Mouse (Mus musculus) heart, embryonic 14.5 days (tissue): Measurements from ENCODE around the gene Ebf1. TPM values are rescaled to one million over a fixed set of nuclear protein-coding genes. Genes with fewer than 3 reads are reported as not detected.

ENCODE experiments used
- ATAC-seq: fragments of 200-750 bp; cut with Nextera tagmentation; 2 replicates; pipeline ENCODE4 v1.8.0; 2017; ENCODE audit warnings: low read depth, moderate TSS enrichment; ENCODE audit not compliant: insufficient number of reproducible peaks, insufficient read depth, low FRiP score
- H3K27ac ChIP-seq, 2 experiments: fragments of 200-500 bp in 1 of 2; fragments of 300-500 bp in 1 of 2; sonication (generic) in 1 of 2; replicated peaks in 1 of 2; 2 replicates each; pipeline ENCODE4 v1.5.1; 2012 to 2014; ENCODE audit warnings: low read depth in 2 of 2, low read length in 2 of 2, control low read depth in 1 of 2, mild to moderate bottlenecking in 1 of 2, mixed read lengths in 1 of 2; ENCODE audit not compliant: control insufficient read depth in 1 of 2, insufficient read depth in 1 of 2
- H3K27me3 ChIP-seq: fragments of 300-500 bp; sonication (generic); 2 replicates; pipeline ENCODE4 v1.6.1; 2014; ENCODE audit warnings: mild to moderate bottlenecking, low read length, control low read depth; ENCODE audit not compliant: control insufficient read depth, insufficient read depth
- H3K36me3 ChIP-seq: fragments of 300-500 bp; sonication (generic); 2 replicates; pipeline ENCODE4 v1.6.1; 2014; ENCODE audit warnings: mild to moderate bottlenecking, control low read depth, low read length, mixed read lengths; ENCODE audit not compliant: control insufficient read depth, insufficient read depth
- H3K4me1 ChIP-seq, 2 experiments: fragments of 200-500 bp in 1 of 2; fragments of 300-500 bp in 1 of 2; sonication (generic) in 1 of 2; 2 replicates each; pipeline ENCODE4 v1.6.1; 2012 to 2014; ENCODE audit warnings: low read length in 2 of 2, control low read depth in 1 of 2, mixed read lengths in 1 of 2; ENCODE audit not compliant: control insufficient read depth in 2 of 2, insufficient read depth in 2 of 2
- H3K4me2 ChIP-seq: fragments of 300-500 bp; sonication (generic); 2 replicates; pipeline ENCODE4 v1.6.1; 2014; ENCODE audit warnings: mild to moderate bottlenecking, low read length
- H3K4me3 ChIP-seq, 2 experiments: fragments of 200-500 bp in 1 of 2; fragments of 300-500 bp in 1 of 2; sonication (generic) in 1 of 2; 2 replicates each; pipeline ENCODE4 v1.5.1; 2012 to 2014; ENCODE audit warnings: low read length in 2 of 2, mild to moderate bottlenecking in 2 of 2, control low read depth in 1 of 2, low read depth in 1 of 2, moderate library complexity in 1 of 2; ENCODE audit not compliant: control insufficient read depth in 1 of 2, insufficient read depth in 1 of 2
- H3K9ac ChIP-seq: fragments of 300-500 bp; sonication (generic); 2 replicates; pipeline ENCODE4 v1.6.1; 2014; ENCODE audit warnings: mild to moderate bottlenecking, low read length
- H3K9me3 ChIP-seq: fragments of 300-500 bp; sonication (generic); 2 replicates; pipeline ENCODE4 v1.6.1; 2016; ENCODE audit warnings: low read length, control low read depth; ENCODE audit not compliant: control insufficient read depth
- WGBS: fragments of 180-500 bp; shearing (Covaris S2); extraction: QIAGEN DNeasy Blood & Tissue Kit; methylation state at CpG from one replicate; pipeline ENCODE4 v1.1.7; 2014; 5-methylcytosine and 5-hydroxymethylcytosine counted together
- polyA plus RNA-seq: library from polyadenylated mRNA; unstranded; fragments of >200 nt; fragmentation: Nextera tagmentation; extraction: Ambion mirVana; gene quantifications from 2 replicates; pipeline ENCODE4 v1.2.1, GENCODE M21; 2014

Ebf1 gene
- polyA plus RNA-seq, 1 experiment from 2014 or later, result 17.0 TPM

GRCm38 (mm10) chr11:44777331-44778310, 160.5 kb downstream of the Ebf1 start:
- no peak overlapping the region for H3K9ac ChIP-seq
- H3K9me3 ChIP-seq, result no peaks in the 10 kb centered on the region
- no peaks in the 10 kb centered on the region for H3K4me1 ChIP-seq
- no peaks in the 10 kb centered on the region for H3K27me3 ChIP-seq
- no peak overlapping the region for H3K27ac ChIP-seq
- H3K4me2 ChIP-seq, result no peak overlapping the region
- 65% methylated on average over 16 of the region's 16 CpGs for whole genome bisulfite sequencing
- no peak overlapping the region for H3K4me3 ChIP-seq
- H3K36me3 ChIP-seq, result no peaks in the 10 kb centered on the region
- no peak for ATAC-seq

GRCm38 (mm10) chr11:44779030-44779429, 161.9 kb downstream of the Ebf1 start:
- WGBS, result 92% methylated on average over 1 of the region's 1 CpGs
- H3K4me3 ChIP-seq, result no peak overlapping the region
- H3K27me3 ChIP-seq, result no peaks in the 10 kb centered on the region
- no peak overlapping the region for H3K27ac ChIP-seq
- H3K36me3 ChIP-seq, result no peaks in the 10 kb centered on the region
- no peak for ATAC-seq
- no peaks in the 10 kb centered on the region for H3K4me1 ChIP-seq
- H3K9ac ChIP-seq, result no peak overlapping the region
- H3K9me3 ChIP-seq, result no peaks in the 10 kb centered on the region
- H3K4me2 ChIP-seq, result no peak overlapping the region

- Histone ChIP-seq H3K9ac (no peak overlapping the region), H3K36me3 (no peaks in the 10 kb centered on the region), H3K27me3 (no peaks in the 10 kb centered on the region), H3K9me3 (no peaks in the 10 kb centered on the region), H3K4me3 (no peak overlapping the region), H3K4me2 (no peak overlapping the region), H3K27ac (no peak overlapping the region), H3K4me1 (0 out of 4 replicates have a peak, but pooled peaks cover 0 to 2% of the 10 kb centered on the region in 2 experiments)
- ATAC-seq, result no peak
- WGBS, result 79% methylated on average over 14 of the region's 14 CpGs
Measured at GRCm38 (mm10) chr11:44784255-44785029, 167.3 kb downstream of the Ebf1 start.

- no peaks in the 10 kb centered on the region for H3K36me3 ChIP-seq
- no peak overlapping the region for H3K4me3 ChIP-seq
- H3K9ac ChIP-seq, result no peak overlapping the region
- 65% methylated on average over 7 of the region's 7 CpGs for WGBS
- no peak for ATAC-seq
- no peak overlapping the region for H3K27ac ChIP-seq
- H3K27me3 ChIP-seq, result no peaks in the 10 kb centered on the region
- H3K4me2 ChIP-seq, result no peak overlapping the region
- H3K9me3 ChIP-seq, result no peaks in the 10 kb centered on the region
- 0 out of 4 replicates have a peak, but pooled peaks cover 0 to 2% of the 10 kb centered on the region in 2 experiments for H3K4me1 ChIP-seq
Measured at GRCm38 (mm10) chr11:44785063-44785462, 167.9 kb downstream of the Ebf1 start.

DNA sequence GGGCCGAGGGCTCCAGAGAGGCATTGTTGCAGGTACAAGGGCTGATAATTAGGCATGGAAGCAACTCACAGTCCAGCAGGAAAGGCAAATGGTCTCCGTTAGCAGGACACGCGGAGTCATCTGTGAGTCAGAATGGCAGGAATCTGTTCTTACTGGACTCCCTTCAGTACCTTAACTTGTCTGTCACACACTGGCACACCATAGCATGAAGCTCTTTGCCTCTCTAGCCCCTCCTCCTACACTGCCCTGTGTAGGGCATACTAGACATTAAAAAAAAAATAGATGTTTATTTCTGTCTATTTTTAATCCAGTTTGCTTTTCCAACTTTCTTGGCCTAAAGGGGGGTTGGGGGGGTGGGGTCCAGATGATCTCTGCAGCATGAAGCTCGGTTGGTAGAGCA, 168.4 kb downstream of the Ebf1 start:
- WGBS, result 59% methylated on average over 5 of the region's 5 CpGs

DNA sequence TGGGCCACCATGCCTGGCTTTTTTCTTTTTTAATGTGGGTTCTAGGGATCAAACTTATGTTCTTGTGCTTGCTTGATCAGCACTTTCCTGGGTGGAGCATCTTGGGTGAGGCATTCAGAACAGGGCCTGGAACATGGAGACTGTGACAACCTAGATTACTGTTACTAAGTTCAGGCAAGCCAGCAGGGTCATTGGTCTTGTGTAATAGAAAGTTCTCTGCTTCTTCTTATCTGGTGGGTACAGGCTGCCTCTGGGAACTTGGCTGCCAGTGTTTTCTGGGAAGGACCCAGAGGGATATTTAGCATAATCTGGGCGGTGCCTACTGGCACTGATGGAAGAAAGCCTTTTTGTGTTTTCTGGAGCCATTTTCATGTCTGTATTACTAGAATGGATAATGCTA, 170.9 kb downstream of the Ebf1 start:
- H3K4me3 ChIP-seq, result no peak overlapping the region
- H3K27ac ChIP-seq, result no peak overlapping the region
- no peaks in the 10 kb centered on the region for H3K9me3 ChIP-seq
- H3K27me3 ChIP-seq, result no peaks in the 10 kb centered on the region
- 0 out of 4 replicates have a peak, but pooled peaks cover 0 to 2% of the 10 kb centered on the region in 2 experiments for H3K4me1 ChIP-seq
- ATAC-seq, result no peak
- no peak overlapping the region for H3K9ac ChIP-seq
- no peak overlapping the region for H3K4me2 ChIP-seq
- 90% methylated on average over 1 of the region's 1 CpGs for WGBS
- H3K36me3 ChIP-seq, result no peaks in the 10 kb centered on the region

More for the DNA sequence above, 168.4 kb downstream of the Ebf1 start:
- Histone ChIP-seq H3K4me2 (no peak overlapping the region), H3K27ac (no peak overlapping the region), H3K36me3 (no peaks in the 10 kb centered on the region), H3K27me3 (no peaks in the 10 kb centered on the region), H3K4me3 (no peak overlapping the region), H3K9ac (no peak overlapping the region), H3K9me3 (no peaks in the 10 kb centered on the region), H3K4me1 (0 out of 4 replicates have a peak, but pooled peaks cover 0 to 2% of the 10 kb centered on the region in 2 experiments)
- no peak for ATAC-seq

- Histone ChIP-seq H3K27me3 (no peaks in the 10 kb centered on the region), H3K9ac (no peak overlapping the region), H3K4me2 (no peak overlapping the region), H3K36me3 (no peaks in the 10 kb centered on the region), H3K9me3 (no peaks in the 10 kb centered on the region), H3K4me1 (no peaks in the 10 kb centered on the region), H3K27ac (no peak overlapping the region), H3K4me3 (no peak overlapping the region)
- no peak for ATAC-seq
- 22% methylated on average over 3 of the region's 3 CpGs for WGBS
Measured at GRCm38 (mm10) chr11:44792816-44793215, 175.7 kb downstream of the Ebf1 start.
